Mouse (Mus musculus): ENCODE measurements at regions not wholly inside any gene's neighbourhood (a gene's known extent, or its start where the extent isn't known, plus 50 kb on each side); places are given as distances from the start of the nearest gene placed in this dataset.

DNA sequence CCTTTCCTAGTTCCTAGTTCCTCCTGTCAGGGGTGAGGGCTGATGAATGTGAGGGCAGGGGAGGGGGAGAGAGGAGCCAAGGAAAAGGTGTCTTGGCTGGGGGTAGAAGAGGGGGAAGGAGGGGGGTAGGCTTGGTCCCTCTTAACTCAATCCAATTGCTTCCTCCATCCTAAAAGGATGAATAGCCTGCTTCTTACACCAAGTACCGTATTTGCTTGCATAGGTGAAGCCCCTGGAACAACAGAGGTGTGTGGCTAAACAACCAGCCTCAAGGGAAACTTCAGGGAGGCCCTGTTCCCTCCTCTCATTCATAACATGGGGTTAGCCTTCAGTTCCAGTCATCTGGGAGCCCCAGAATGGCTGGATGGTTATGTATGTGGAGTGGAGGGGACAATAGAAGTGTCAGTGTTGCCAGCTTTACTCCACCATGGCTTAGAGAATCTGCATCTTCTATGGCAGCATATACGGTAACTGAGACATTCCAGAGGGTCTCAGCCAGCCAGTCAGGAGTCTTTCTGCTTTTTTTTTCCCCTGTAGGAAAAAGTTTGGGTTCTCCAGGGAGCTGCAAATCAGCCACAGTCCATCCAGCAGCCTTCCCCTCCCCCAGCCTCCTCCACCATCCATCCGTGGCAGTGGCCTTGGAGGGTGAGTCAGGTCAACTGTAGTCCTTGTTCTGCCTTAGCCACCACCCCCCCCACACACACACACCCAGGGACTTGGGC lies 100.2 kb upstream of the Ccnd2 start:
- DNase-seq (ENCODE audit: low read depth, low spot score): peak; percentile 59

GRCm38 (mm10) chr6:127253935-127254334 lies 101.9 kb upstream of the Ccnd2 start:
- no peak for DNase-seq (ENCODE audit: low read depth, low spot score)

GRCm38 (mm10) chr6:127263903-127264680 lies 112.1 kb upstream of the Ccnd2 start:
- DNase-seq (ENCODE audit: low read depth, low spot score): no peak

DNA sequence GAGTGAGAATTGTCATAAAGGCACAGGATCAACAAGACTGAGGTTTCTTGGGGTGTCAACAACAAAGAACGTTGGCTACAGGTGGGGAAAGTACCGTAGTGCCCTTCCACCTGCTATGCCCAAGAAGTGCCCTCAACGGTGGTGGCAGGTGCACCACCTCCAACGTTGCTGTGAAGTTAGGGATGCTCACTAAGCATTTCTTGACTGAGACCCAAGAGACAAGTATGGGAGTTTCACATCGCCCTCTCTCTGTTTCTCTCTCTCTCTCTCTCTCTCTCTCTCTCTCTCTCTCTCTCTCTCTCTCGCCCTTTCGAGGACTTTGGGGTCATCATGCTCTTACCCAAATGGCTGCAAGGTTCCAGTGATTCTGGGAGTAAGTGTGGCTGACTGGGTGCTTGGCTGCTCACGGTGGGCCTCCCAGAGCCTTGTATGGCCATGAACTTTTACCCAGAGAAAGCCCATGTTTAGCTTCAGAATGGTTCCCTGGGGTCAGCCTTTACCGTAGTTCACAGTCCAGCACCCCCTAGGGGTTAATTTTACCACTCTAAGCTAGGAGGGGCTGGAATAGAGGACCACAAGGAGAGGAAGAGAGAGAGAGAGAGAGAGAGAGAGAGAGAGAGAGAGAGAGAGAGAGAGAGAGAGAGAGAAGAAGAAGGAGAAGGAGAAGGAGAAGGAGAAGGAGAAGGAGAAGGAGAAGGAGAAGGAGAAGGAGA lies 113.2 kb upstream of the Ccnd2 start:
- no peak for DNase-seq (ENCODE audit: low read depth, low spot score)

- no peak for DNase-seq (ENCODE audit: low read depth, low spot score)
These were observed 114.2 kb upstream of the Ccnd2 start for GRCm38 (mm10) chr6:127265901-127266812.

DNA sequence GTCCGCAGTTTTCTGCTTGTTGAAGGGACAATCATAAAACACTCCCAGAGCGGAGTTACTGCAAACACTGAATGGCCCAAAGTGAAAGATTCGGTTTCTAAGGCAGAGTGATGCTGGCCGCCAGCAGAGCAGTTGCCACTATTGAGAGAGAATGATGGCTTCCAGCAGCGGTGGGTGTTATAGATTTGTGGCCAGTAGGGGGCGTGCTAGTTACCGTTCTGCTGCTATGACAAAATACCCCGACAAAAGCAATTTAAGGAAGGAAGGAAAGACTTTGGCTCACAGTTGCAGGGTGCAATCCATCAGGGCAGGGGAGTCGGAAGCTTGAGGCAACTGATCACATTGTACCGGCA lies 114.8 kb upstream of the Ccnd2 start:
- no peak for DNase-seq (ENCODE audit: low read depth, low spot score)

DNA sequence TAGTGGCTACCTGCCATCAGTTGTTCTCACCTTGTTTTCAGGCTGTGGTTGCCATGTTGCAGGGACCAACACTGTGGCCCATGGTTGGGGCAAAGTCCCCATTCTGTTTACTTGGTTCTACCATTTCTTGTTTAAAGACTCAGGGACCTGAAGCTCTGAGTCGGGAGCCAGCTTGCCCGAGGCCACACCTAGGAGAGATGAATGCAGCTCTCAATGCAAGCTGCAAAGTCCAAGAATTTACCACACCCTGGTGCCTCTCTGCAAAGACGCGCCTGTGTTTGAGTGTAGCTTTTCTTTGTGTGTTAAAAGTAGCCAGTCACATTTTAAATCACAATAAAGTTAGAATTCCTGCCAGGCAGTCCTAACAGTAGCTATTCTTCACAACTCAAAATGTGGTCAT lies 117.0 kb upstream of the Ccnd2 start:
- DNase-seq (ENCODE audit: low read depth, low spot score): no peak

- no peak for DNase-seq (ENCODE audit: low read depth, low spot score)
These were observed 117.6 kb upstream of the Ccnd2 start for GRCm38 (mm10) chr6:127269525-127270044.

GRCm38 (mm10) chr6:127270774-127271173 lies 118.8 kb upstream of the Ccnd2 start:
- no peak for DNase-seq (ENCODE audit: low read depth, low spot score)

GRCm38 (mm10) chr6:127271418-127271817 lies 119.4 kb upstream of the Ccnd2 start:
- DNase-seq (ENCODE audit: low read depth, low spot score): no peak

- no peak for DNase-seq (ENCODE audit: low read depth, low spot score)
These were observed 120.6 kb upstream of the Ccnd2 start for GRCm38 (mm10) chr6:127272630-127273029.

- DNase-seq (ENCODE audit: low read depth, low spot score): no peak
These were observed 122.9 kb upstream of the Ccnd2 start for GRCm38 (mm10) chr6:127274732-127275429.

DNA sequence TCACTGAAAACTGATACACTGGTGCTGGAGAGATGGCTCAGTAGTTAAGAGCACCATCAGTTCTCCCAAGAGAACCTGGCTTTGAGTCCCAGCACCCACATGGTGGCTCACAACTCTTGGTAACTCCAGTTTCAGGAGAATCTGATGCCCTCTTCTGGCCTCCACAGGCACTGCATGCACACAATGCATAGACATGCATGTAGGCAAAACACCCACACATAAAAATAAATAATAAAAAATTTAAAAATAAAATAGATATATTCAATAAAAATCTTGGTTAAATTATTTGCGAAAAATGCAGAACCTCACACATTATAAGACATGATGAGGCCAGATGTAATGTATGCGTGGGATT lies 123.4 kb upstream of the Ccnd2 start:
- no peak for DNase-seq (ENCODE audit: low read depth, low spot score)

DNA sequence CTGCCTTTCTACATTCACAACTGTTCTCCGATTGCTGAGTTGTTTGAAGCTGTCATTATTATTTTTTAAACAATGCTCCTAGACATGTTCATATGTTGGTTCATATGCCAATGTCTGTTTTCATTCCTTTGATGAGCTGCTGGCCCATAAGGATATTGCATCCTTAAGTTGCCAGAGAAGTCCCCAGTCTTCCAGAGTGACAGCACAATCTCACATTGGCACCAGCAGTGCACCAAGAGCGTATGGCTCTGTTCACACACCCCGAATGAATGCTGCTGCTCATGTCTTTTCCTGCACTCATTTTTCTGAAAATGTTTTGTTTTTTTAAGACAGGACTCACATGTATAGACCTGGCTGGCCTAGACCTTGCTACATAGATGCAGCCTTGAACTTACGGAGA lies 124.4 kb upstream of the Ccnd2 start:
- no peak for DNase-seq (ENCODE audit: low read depth, low spot score)

DNA sequence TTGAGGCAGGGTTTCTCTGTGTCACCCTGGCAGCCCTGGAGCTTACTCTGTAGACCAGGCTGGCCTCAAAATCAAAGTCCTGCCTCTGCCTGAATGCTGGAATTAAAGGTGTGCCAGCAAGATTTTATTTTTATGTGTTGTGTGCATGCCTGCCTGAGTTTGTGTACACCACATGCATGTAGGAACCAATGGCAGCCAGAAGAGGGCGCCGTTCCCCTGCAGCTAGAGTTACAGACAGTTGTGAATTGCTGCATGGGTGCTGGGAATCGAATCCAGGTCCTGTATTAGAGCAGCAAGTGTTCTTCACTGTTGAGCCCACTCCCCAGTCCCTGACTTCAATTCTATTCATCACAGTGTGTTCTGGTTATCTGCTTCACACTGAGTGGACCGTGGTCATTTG lies 126.4 kb upstream of the Ccnd2 start:
- DNase-seq (ENCODE audit: low read depth, low spot score): no peak

DNA sequence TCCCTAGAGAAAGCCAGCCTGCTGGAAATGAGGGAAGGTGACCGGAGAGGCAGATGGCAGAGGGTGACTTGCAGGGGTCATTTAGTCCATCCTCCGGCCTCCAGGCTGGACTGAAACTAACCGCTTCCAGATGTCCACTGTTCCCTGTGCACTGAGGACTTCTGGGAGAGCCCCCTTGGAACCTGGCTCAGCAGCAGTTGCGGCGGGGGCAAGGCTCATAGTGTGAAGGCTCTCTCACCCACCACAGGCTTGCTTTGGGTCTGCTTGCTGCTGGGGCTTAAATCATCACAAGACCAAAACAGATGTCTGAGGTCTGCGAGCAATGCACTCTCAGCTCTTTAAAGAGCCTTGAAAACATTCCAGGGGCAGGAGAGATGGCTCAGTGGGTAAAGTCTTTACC lies 132.2 kb upstream of the Ccnd2 start:
- DNase-seq (ENCODE audit: low read depth, low spot score): no peak

- DNase-seq (ENCODE audit: low read depth, low spot score): no peak
These were observed 134.9 kb upstream of the Ccnd2 start for GRCm38 (mm10) chr6:127286681-127287476.

DNA sequence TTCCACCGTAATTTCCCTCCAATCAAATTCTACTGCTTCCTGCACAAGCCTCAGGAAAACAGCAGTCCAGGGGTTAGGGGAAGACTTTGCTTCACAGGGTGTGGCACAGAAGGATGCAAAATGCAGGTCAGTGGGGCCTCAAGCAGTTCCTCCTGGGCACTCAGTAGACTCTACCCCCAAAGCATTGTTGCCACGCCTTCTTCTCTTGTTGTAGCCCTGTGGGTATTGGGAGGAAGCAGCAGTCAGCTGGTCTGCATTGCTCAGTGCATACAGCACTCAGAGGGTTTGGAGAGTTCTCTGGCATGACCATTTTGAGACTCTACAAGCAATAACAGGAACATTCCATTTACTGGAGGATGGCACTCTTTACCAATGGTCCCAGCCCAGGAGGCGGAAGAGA lies 137.0 kb upstream of the Ccnd2 start:
- DNase-seq (ENCODE audit: low read depth, low spot score): no peak

- no peak for DNase-seq (ENCODE audit: low read depth, low spot score)
These were observed 139.9 kb upstream of the Ccnd2 start for GRCm38 (mm10) chr6:127291937-127292336.

DNA sequence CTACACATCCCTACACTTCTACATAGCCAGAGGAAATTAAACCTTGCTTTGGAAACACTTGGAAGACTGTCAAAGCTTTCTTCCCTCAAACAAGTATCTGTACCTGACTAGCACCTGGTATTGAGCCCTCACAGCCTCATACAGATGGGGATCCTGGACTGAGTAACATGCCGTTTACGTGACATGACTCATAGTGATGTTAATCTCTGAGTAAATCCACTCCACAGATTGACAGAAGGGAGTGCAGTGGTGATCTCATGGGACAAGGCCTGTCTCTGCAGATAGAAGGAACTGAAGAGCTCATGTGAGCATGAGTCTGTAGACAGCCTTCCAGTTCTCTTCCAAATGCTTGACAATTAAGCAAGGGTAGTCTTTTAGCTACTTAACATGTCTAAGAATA lies 141.8 kb upstream of the Ccnd2 start:
- no peak for DNase-seq (ENCODE audit: low read depth, low spot score)
